In the genomic region with DNA sequence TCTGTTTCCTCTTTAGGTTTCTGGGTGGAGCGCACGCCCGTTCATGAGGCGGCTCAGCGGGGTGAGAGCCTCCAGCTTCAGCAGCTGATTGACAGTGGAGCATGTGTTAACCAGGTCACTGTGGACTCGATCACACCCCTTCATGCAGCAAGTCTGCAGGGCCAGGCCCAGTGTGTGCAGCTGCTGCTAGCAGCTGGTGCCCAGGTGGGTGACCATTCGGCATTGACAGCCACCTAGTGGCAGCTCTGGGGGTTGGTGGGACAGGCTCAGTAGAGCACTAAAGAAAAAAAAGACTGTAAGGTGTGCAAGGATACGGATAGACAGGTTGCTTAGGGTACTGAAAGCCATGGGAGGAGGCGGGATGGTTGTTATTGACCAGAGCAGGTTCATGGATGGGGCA, we compare ENCODE assay signal across 8 mouse cellular contexts. TPM values are rescaled to one million over a fixed set of nuclear protein-coding genes. Genes with fewer than 3 reads are reported as not detected.
DNase-seq lines count a peak whose midpoint lies in the region; ATAC-seq and TF ChIP-seq lines count a peak whose summit lies in the region.

No protein-coding gene starts in this region.

- no peak overlapping the region for H3K4me2 ChIP-seq in neural tube, embryonic 15.5 days
- H3K4me2 ChIP-seq in intestine, postnatal 0 days (replicated peaks; ENCODE audit: low read depth), result no peak overlapping the region
- H3K4me2 ChIP-seq in lung, embryonic 15.5 days, result no peak overlapping the region

- H3K4me3 ChIP-seq in neural tube, embryonic 15.5 days (replicated peaks), result no peak overlapping the region
- no peak overlapping the region for H3K4me3 ChIP-seq in intestine, postnatal 0 days (ENCODE audit: low read depth, low read length)
- no peak overlapping the region for H3K4me3 ChIP-seq in lung, embryonic 15.5 days

- ATAC-seq in neural tube, embryonic 15.5 days (ENCODE audit: low FRiP score), result no peak
- peak; percentile 67 for ATAC-seq in intestine, postnatal 0 days
- ATAC-seq in lung, embryonic 15.5 days (ENCODE audit: borderline replicate concordance, extremely low read depth, low FRiP score, low TSS enrichment), result peak; percentile 15; the same call in 1 of the 2 replicates

- 82% methylated on average over 9 of the region's 9 CpGs for WGBS in neural tube, embryonic 15.5 days
- 58% methylated on average over 9 of the region's 9 CpGs for WGBS in intestine, postnatal 0 days
- WGBS in lung, embryonic 15.5 days, result 75% methylated on average over 9 of the region's 9 CpGs

- H3K9ac ChIP-seq in neural tube, embryonic 15.5 days (replicated peaks), result no peak overlapping the region
- H3K9ac ChIP-seq in intestine, postnatal 0 days (ENCODE audit: low read depth, low read length), result no peak overlapping the region
- no peak overlapping the region for H3K9ac ChIP-seq in lung, embryonic 15.5 days

- peak; percentile 35 for DNase-seq in neural tube, embryonic 10.5 days (ENCODE audit: extremely low spot score, low spot score)
- no peak for DNase-seq in brain, embryonic 14.5 days (ENCODE audit: low read depth)
- peak; percentile 38 to 70 for DNase-seq in spleen, postnatal 4 days (ENCODE audit: low spot score in 2 of 2)
- no peak for DNase-seq in cerebellum, adult 8-10 months
- no peak for DNase-seq in ovary, postnatal 10 days (ENCODE audit: low spot score)

- H3K27me3 ChIP-seq in neural tube, embryonic 15.5 days (replicated peaks), result no peaks in the 10 kb centered on the region
- no peaks in the 10 kb centered on the region for H3K27me3 ChIP-seq in intestine, postnatal 0 days (replicated peaks; ENCODE audit: control insufficient read depth, insufficient read depth, low read length)
- H3K27me3 ChIP-seq in lung, embryonic 15.5 days, result no peaks in the 10 kb centered on the region

- peak; percentile 30; the same call in 1 of the 2 replicates for TF ChIP-seq CTCF in brain, embryonic 14.5 days (IDR thresholded peaks at IDR 0.05; ENCODE audit: borderline replicate concordance, extremely low read depth, insufficient read depth, insufficient read length)
- TF ChIP-seq CTCF in intestine, postnatal 0 days (IDR thresholded peaks at IDR 0.05; ENCODE audit: low read depth), result peak; percentile 77

- H3K4me1 ChIP-seq in neural tube, embryonic 15.5 days, result no peaks in the 10 kb centered on the region
- no peaks in the 10 kb centered on the region for H3K4me1 ChIP-seq in intestine, postnatal 0 days (replicated peaks; ENCODE audit: control insufficient read depth, insufficient read depth, low read length)
- H3K4me1 ChIP-seq in lung, embryonic 15.5 days, result peaks cover 9% of the 10 kb centered on the region; the same call in 1 of the 2 replicates

- H3K36me3 ChIP-seq in neural tube, embryonic 15.5 days, result peaks cover 20% of the 10 kb centered on the region
- no peaks in the 10 kb centered on the region for H3K36me3 ChIP-seq in intestine, postnatal 0 days (ENCODE audit: control insufficient read depth, insufficient read depth)
- H3K36me3 ChIP-seq in lung, embryonic 15.5 days, result no peaks in the 10 kb centered on the region

- H3K27ac ChIP-seq in neural tube, embryonic 15.5 days (replicated peaks), result no peak overlapping the region
- H3K27ac ChIP-seq in intestine, postnatal 0 days (ENCODE audit: low read depth, low read length), result no peak overlapping the region
- no peak overlapping the region for H3K27ac ChIP-seq in lung, embryonic 15.5 days

- no peaks in the 10 kb centered on the region for H3K9me3 ChIP-seq in neural tube, embryonic 15.5 days (replicated peaks)
- H3K9me3 ChIP-seq in intestine, postnatal 0 days (ENCODE audit: control insufficient read depth), result no peaks in the 10 kb centered on the region
- no peaks in the 10 kb centered on the region for H3K9me3 ChIP-seq in lung, embryonic 15.5 days

- no peak for TF ChIP-seq POLR2A in brain, embryonic 14.5 days (IDR thresholded peaks at IDR 0.05; ENCODE audit: borderline replicate concordance, extremely low read depth, insufficient read depth, insufficient read length, poor library complexity, severe bottlenecking)

RNA-seq across cellular contexts. Expression of a gene that starts 8.2 kb away (rescaled TPM):
- 13.4 and 15.3 TPM in 2 replicates for polyA plus RNA-seq in neural tube, embryonic 15.5 days (2015; fragmentation: Nextera tagmentation; extraction: Ambion mirVana)
- 16.7 and 18.0 TPM in 2 replicates for polyA plus RNA-seq in brain, embryonic 14.5 days (2012; rRNA removed)
- polyA plus RNA-seq in intestine, postnatal 0 days (2015; fragmentation: Nextera tagmentation; extraction: Ambion mirVana), result 3.4 and 4.2 TPM in 2 replicates
- polyA plus RNA-seq in lung, embryonic 15.5 days (2015; fragmentation: Nextera tagmentation; extraction: Ambion mirVana), result 10.0 and 11.6 TPM in 2 replicates

RNA-seq across cellular contexts. Expression of a gene that starts 31.1 kb away (rescaled TPM):
- 13.5 and 14.7 TPM in 2 replicates for polyA plus RNA-seq in neural tube, embryonic 15.5 days (2015; fragmentation: Nextera tagmentation; extraction: Ambion mirVana)
- polyA plus RNA-seq in brain, embryonic 14.5 days (2012; rRNA removed), result 28.6 and 31.1 TPM in 2 replicates
- polyA plus RNA-seq in intestine, postnatal 0 days (2015; fragmentation: Nextera tagmentation; extraction: Ambion mirVana), result 4.8 and 5.0 TPM in 2 replicates
- 13.4 and 14.4 TPM in 2 replicates for polyA plus RNA-seq in lung, embryonic 15.5 days (2015; fragmentation: Nextera tagmentation; extraction: Ambion mirVana)

Comparison
In these comparisons a context has a peak if more than half of its experiments do, and no peak if none do; other contexts are left out.
1. DNase-seq: peak in neural tube, embryonic 10.5 days (single experiment) and spleen, postnatal 4 days (2 of 2); none in brain, embryonic 14.5 days (single experiment), cerebellum, adult 8-10 months (single experiment) and ovary, postnatal 10 days (single experiment).